Mouse (Mus musculus) lung, adult 2 months (tissue): ENCODE measurements around the gene Pgpep1.

ENCODE experiments used
- CTCF ChIP-seq: fragments of 200-500 bp; IDR thresholded peaks from 2 replicates; pipeline ENCODE4 v1.5.1; 2011; ENCODE audit warnings: mild to moderate bottlenecking, low read length, control low read depth; ENCODE audit not compliant: insufficient read depth
- POLR2A ChIP-seq: fragments of 200-500 bp; IDR thresholded peaks from 2 replicates; pipeline ENCODE4 v1.6.1; 2011; ENCODE audit warnings: low read depth, mild to moderate bottlenecking, control low read depth, low read length, borderline replicate concordance; ENCODE audit errors: extremely low read depth

GRCm38 (mm10) chr8:70699834-70700554 lies 39.8 kb upstream of the Pgpep1 start:
- TF ChIP-seq POLR2A (peak; percentile 96), CTCF (no peak)
